Mouse (Mus musculus): ENCODE results near the gene 1700018F24Rik.
"Not testable (repeated sequence)": the region's sequence is repeated elsewhere in the genome, so short reads cannot be mapped to it uniquely, and the experiment has no call there.

DNA sequence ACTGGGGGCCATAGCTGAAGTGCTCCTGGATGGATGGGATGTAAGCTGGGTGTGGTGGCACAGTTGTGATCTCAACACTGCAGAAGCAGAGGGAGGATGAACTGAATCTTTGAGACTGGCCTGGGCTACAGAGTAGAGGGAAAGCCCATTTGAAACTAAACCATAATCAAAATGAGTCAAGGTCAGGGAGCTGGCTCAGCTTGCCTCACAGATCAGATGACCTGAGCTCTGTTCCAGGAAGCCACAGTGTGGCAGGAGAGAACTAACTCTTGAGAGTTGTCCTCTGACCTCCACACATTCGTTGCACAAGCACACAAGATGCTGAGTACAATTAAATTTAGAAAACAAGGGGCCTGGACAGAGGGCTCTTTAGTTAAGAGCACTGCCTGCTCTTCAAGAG, 22.5 kb upstream of the 1700018F24Rik start:
- TF ChIP-seq CTCF (IDR thresholded peaks at IDR 0.05; ENCODE audit: low read depth, low read length); POLR2A (IDR thresholded peaks at IDR 0.05; ENCODE audit: borderline replicate concordance, low read depth, low read length): not testable (repeated sequence)

All from bone marrow macrophage, adult 2 months (primary cell).